Mouse (Mus musculus) embryonic facial prominence, embryonic 14.5 days (tissue): ENCODE results near the gene Rcn3. TPM values are rescaled to one million over a fixed set of nuclear protein-coding genes. Genes with fewer than 3 reads are reported as not detected.

ENCODE experiments used
- ATAC-seq: fragments of 200-750 bp; cut with Nextera tagmentation; 2 replicates; pipeline ENCODE4 v1.8.0; 2017; ENCODE audit warnings: low read depth, moderate number of reproducible peaks, moderate TSS enrichment
- DNase-seq: peaks from one replicate; pipeline ENCODE4 v3.0.0-alpha.2; 2015; ENCODE audit warnings: low spot score
- H3K27ac ChIP-seq: fragments of 300-500 bp; sonication (generic); replicated peaks from 2 replicates; pipeline ENCODE4 v1.5.1; 2014; ENCODE audit warnings: low read depth, mild to moderate bottlenecking, low read length, moderate library complexity
- H3K27me3 ChIP-seq: fragments of 300-500 bp; sonication (generic); replicated peaks from 2 replicates; pipeline ENCODE4 v1.6.1; 2014; ENCODE audit warnings: low read length; ENCODE audit not compliant: control insufficient read depth, insufficient read depth
- H3K36me3 ChIP-seq: fragments of 300-500 bp; sonication (generic); 2 replicates; pipeline ENCODE4 v1.6.1; 2014; ENCODE audit warnings: low read length, mixed read lengths; ENCODE audit not compliant: control insufficient read depth, insufficient read depth
- H3K4me1 ChIP-seq: fragments of 300-500 bp; sonication (generic); 2 replicates; pipeline ENCODE4 v1.6.1; 2014; ENCODE audit warnings: antibody characterized with exemption, low read length; ENCODE audit not compliant: control insufficient read depth, insufficient read depth
- H3K4me2 ChIP-seq: fragments of 300-500 bp; sonication (generic); 2 replicates; pipeline ENCODE4 v1.6.1; 2014; ENCODE audit warnings: low read depth, mild to moderate bottlenecking, low read length, moderate library complexity, mixed read lengths
- H3K4me3 ChIP-seq: fragments of 300-500 bp; sonication (generic); 2 replicates; pipeline ENCODE4 v1.5.1; 2014; ENCODE audit warnings: low read depth, mild to moderate bottlenecking, low read length
- H3K9ac ChIP-seq: fragments of 300-500 bp; sonication (generic); 2 replicates; pipeline ENCODE4 v1.6.1; 2014; ENCODE audit warnings: low read depth, mild to moderate bottlenecking, low read length, moderate library complexity, mixed read lengths
- H3K9me3 ChIP-seq: fragments of 300-500 bp; sonication (generic); 2 replicates; pipeline ENCODE4 v1.6.1; 2016; ENCODE audit warnings: low read length; ENCODE audit not compliant: control insufficient read depth
- WGBS: fragments of 180-500 bp; shearing (Covaris S2); extraction: QIAGEN DNeasy Blood & Tissue Kit; methylation state at CpG from one replicate; pipeline ENCODE4 v1.1.7; 2014; 5-methylcytosine and 5-hydroxymethylcytosine counted together
- polyA plus RNA-seq: library from polyadenylated mRNA; unstranded; fragments of >200 nt; fragmentation: Nextera tagmentation; extraction: Ambion mirVana; gene quantifications from 2 replicates; pipeline ENCODE4 v1.2.1, GENCODE M21; 2014

Rcn3 gene
- polyA plus RNA-seq, 1 experiment from 2014 or later: 592 TPM

GRCm38 (mm10) chr7:45053931-45054510, 38.0 kb downstream of the Rcn3 start:
- Histone ChIP-seq H3K4me1 (no peaks in the 10 kb centered on the region), H3K9me3 (no peaks in the 10 kb centered on the region), H3K4me3 (peak overlapping the region; percentile 92), H3K27me3 (no peaks in the 10 kb centered on the region), H3K4me2 (peak overlapping the region; percentile 80), H3K27ac (peak overlapping the region; percentile 99), H3K9ac (peak overlapping the region; percentile 91), H3K36me3 (peaks cover 17% of the 10 kb centered on the region)
- ATAC-seq (peak; percentile 96), DNase-seq (peak; percentile 100)
- 1% methylated on average over 11 of the region's 33 CpGs for WGBS

- ATAC-seq: peak; percentile 51
- H3K4me1 ChIP-seq: no peaks in the 10 kb centered on the region
- H3K27me3 ChIP-seq: no peaks in the 10 kb centered on the region
- peak overlapping the region; percentile 99 for H3K27ac ChIP-seq
- H3K9me3 ChIP-seq: no peaks in the 10 kb centered on the region
- H3K9ac ChIP-seq: peak overlapping the region; percentile 91
- H3K4me3 ChIP-seq: peak overlapping the region; percentile 92
- H3K4me2 ChIP-seq: peak overlapping the region; percentile 80
- peaks cover 24% of the 10 kb centered on the region for H3K36me3 ChIP-seq
- WGBS: under 1% methylated on average over 38 of the region's 59 CpGs
- peak; percentile 92 for DNase-seq
Observed at GRCm38 (mm10) chr7:45053117-45053930, 38.7 kb downstream of the Rcn3 start.

- ATAC-seq (no peak; the same call in 1 of the 2 replicates), DNase-seq (no peak)
- Histone ChIP-seq H3K27me3 (no peaks in the 10 kb centered on the region), H3K9me3 (no peaks in the 10 kb centered on the region), H3K9ac (peak within 1 kb of the TSS; percentile 91), H3K4me1 (no peaks in the 10 kb centered on the region), H3K27ac (peak within 1 kb of the TSS; percentile 99), H3K4me3 (peak within 1 kb of the TSS; percentile 92), H3K4me2 (peak within 1 kb of the TSS; percentile 80), H3K36me3 (peaks cover 30% of the 10 kb centered on the region)
- 0% methylated on average over 7 of the region's 18 CpGs for WGBS
Observed at GRCm38 (mm10) chr7:45052862-45053116, 39.2 kb downstream of the Rcn3 start, which contains the start of gene Prr12. Prr12 (minus strand) TSS chr7:45052881.

- no peaks in the 10 kb centered on the region for H3K4me1 ChIP-seq
- H3K9me3 ChIP-seq: no peaks in the 10 kb centered on the region
- H3K4me3 ChIP-seq: peak overlapping the region; percentile 92
- H3K27ac ChIP-seq: peak overlapping the region; percentile 99
- H3K36me3 ChIP-seq: peaks cover 34% of the 10 kb centered on the region
- H3K4me2 ChIP-seq: peak overlapping the region; percentile 80
- peak; percentile 39 for DNase-seq
- ATAC-seq: no peak
- under 1% methylated on average over 29 of the region's 38 CpGs for WGBS
- peak overlapping the region; percentile 91 for H3K9ac ChIP-seq
- H3K27me3 ChIP-seq: no peaks in the 10 kb centered on the region
Observed at GRCm38 (mm10) chr7:45052181-45052861, 39.7 kb downstream of the Rcn3 start.

- Histone ChIP-seq H3K27ac (peak overlapping the region; percentile 99), H3K4me1 (no peaks in the 10 kb centered on the region), H3K27me3 (no peaks in the 10 kb centered on the region), H3K9me3 (no peaks in the 10 kb centered on the region), H3K36me3 (peaks cover 42% of the 10 kb centered on the region), H3K4me2 (peak overlapping the region; percentile 80), H3K4me3 (peak overlapping the region; percentile 92), H3K9ac (peak overlapping the region; percentile 91)
- ATAC-seq (no peak), DNase-seq (peak; percentile 33)
- under 1% methylated on average over 13 of the region's 13 CpGs for WGBS
Observed at GRCm38 (mm10) chr7:45051601-45051974, 40.4 kb downstream of the Rcn3 start.

- DNase-seq (peak; percentile 97), ATAC-seq (peak; percentile 41)
- no peaks in the 10 kb centered on the region for H3K27me3 ChIP-seq
- H3K27ac ChIP-seq: peak overlapping the region; percentile 99
- 2% methylated on average over 16 of the region's 16 CpGs for WGBS
- H3K9me3 ChIP-seq: no peaks in the 10 kb centered on the region
- H3K4me1 ChIP-seq: no peaks in the 10 kb centered on the region
- peak overlapping the region; percentile 80 for H3K4me2 ChIP-seq
- H3K4me3 ChIP-seq: peak overlapping the region; percentile 92
- peak overlapping the region; percentile 91 for H3K9ac ChIP-seq
- peaks cover 47% of the 10 kb centered on the region for H3K36me3 ChIP-seq
Observed at GRCm38 (mm10) chr7:45050945-45051600, 40.9 kb downstream of the Rcn3 start.

DNA sequence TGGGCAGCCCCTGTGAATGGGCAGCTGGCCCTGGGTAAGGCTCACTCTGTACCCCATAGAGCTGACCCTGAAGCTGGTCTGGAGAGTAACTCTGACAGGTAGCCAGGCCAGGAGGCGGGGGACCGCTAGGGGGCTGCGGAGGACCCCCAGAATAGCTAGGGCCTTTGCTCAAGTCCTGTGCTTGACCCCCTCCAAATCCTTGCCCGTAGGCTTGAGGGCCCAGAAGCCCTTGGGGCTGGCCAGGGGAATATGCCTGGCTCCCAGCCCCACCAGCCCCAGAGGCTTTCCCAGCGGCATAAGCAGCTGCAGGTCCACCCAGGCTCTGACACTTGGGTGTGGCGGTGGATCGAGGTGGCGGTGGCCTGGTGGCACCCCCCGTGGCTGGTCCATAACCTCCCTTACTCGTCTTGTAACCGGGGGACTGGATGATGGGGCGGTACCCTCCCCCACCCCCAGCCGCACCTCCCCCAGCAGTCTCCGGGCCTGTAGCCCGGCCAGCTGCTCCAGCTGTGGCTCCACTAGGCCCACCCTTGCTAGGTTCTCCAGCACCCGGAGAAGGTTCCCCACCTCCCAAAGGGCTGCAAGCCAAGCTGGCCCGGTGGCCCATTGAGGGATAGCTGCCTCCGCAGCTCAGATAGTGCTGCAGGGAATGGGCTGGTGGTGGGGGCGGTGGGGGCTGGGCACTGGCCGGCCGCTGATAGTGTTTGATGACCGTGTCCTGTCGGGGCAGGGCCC, 42.9 kb downstream of the Rcn3 start:
- Histone ChIP-seq H3K4me1 (no peaks in the 10 kb centered on the region), H3K36me3 (peaks cover 67% of the 10 kb centered on the region), H3K4me2 (no peak overlapping the region), H3K27me3 (no peaks in the 10 kb centered on the region), H3K4me3 (no peak overlapping the region), H3K9ac (no peak overlapping the region), H3K9me3 (no peaks in the 10 kb centered on the region), H3K27ac (no peak overlapping the region)
- WGBS: 94% methylated on average over 15 of the region's 23 CpGs
- ATAC-seq (no peak), DNase-seq (no peak)
